Mouse (Mus musculus): Measurements from ENCODE around the gene Spg7.

Spg7 gene

DNA sequence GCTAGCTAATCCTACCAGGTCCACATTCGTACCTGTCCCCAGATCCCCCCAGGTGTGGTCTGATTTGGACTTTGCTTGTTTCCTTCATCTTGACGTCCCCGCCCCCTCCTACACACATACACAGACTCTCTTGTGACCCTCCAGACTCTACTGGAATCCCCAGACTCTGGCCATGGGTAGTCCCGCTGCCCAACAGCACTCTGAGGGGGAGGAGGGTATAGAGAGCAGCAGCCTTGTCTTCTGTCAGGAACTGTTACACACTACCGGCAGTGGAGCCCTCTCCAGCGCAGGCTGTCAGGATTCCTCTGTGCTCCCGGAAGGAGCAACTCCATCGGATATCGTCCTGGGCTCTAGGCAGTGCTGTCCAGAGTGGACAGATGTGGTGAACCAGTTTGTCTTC is 68.3 kb downstream of the Spg7 start:
- DNase-seq (ENCODE audit: low spot score) = no peak

DNA sequence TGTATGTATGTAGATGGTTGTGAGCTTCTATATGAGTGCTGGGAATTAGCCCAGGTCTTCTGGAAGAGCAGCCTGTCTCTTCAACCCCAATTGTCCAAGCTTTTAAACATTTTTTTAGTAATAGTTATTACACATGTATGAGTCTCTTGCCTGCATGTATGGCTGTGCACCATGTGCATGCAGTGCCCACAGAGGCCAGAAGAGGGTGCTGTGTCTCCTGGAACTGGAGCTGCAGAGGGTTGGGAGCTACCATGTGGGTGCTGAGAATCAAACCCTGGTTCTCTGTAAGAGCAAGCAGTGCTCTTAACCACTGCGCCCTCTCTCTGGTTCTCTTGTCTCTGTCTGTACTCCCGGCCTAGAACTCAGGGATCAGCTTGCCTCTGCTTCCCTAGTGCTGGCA is 70.2 kb downstream of the Spg7 start:
- DNase-seq (ENCODE audit: low spot score) = no peak

DNA sequence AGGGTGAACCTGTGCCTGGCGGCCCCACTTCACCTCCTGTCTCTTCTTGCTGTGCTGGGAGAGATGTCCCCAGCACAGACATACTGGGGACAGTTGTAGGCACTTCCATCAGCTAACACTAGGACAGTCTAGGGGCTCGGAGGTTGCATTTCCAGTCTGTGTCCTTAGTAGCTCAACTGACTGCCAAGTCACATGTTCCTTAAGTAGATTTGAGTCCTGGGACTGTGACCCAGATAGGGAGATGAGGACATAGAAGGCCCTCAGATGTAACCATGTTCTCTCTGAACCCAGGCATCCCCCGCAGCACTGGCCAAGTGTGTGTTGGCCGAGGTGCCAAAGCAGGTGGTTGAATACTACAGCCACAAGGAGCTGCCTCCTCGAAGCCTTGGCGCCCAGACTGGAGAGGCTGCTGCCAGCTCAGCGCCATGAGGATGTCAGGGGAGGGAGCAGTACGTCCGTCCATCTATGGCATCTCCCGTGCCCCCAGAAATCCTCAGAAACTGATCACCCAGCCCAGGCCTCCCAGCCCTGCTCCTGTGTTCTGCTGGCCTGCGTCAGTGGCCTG is 71.5 kb downstream of the Spg7 start:
- DNase-seq (ENCODE audit: low spot score) = no peak

DNA sequence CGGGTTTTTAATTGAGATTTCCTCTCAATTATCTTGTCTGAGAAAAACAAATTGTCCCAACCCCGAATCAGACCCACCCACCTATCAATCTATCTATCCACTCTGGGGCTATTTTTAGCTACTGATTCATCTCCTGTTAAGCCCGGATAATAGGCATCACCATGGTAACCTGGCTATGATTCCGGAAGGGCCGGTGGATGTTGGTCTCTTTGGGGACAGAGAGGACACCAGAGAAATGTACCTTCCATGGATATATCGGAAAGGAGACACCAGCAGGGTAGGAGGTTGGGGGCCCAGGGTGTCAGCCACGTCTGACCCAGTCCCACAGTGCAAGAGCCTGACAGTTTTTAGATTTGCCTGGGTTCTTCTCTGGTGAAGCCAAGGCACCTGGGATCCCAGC is 72.7 kb downstream of the Spg7 start:
- DNase-seq (ENCODE audit: low spot score) = no peak

DNA sequence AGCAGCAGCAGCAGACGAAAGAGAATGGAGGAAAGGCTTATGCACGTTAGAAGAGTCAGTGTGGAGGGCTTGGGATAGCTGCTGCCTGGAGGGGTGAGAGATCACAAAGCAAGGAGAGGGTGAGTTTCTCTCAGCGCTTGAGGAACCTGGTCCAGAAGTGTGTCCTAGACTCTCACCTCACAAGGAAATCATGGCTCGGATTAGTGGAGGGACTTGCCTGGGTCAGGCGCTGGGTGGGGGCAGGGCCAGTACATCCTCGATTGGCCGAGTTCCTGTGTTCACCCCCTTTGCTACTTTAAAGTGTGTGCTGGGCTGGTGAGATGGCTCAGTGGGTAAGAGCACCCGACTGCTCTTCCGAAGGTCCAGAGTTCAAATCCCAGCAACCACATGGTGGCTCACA is 73.1 kb downstream of the Spg7 start:
- no peak for DNase-seq (ENCODE audit: low spot score)

GRCm38 (mm10) chr8:123136287-123136686 is 73.5 kb downstream of the Spg7 start:
- no peak for DNase-seq (ENCODE audit: low spot score)

- peak; percentile 58 for DNase-seq (ENCODE audit: low spot score)
These were observed 74.9 kb downstream of the Spg7 start for GRCm38 (mm10) chr8:123137645-123138077.

DNA sequence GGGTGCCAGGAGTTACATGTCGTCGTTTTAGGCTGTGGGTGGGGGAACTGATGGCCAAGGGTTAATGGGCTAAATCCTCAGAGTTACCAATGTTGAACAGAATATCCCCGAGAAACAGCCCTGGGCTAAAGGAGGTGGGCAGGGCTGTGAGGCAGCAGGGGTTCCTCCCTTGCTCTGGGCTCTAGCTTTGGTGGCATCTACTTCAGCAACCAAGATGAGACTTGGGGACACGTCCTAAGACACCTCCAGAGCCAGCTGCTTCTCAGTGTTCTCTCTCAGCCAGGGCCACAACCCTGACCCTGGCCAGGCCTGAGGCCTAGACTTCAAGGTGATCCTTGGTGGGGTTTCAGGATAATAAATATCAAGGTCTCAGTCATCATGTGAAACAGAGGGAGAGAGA is 76.0 kb downstream of the Spg7 start:
- DNase-seq (ENCODE audit: low spot score) = no peak

GRCm38 (mm10) chr8:123141741-123142462 is 79.2 kb downstream of the Spg7 start:
- DNase-seq (ENCODE audit: low spot score) = no peak

- DNase-seq (ENCODE audit: low spot score) = no peak
These were observed 82.5 kb downstream of the Spg7 start for GRCm38 (mm10) chr8:123145279-123145678.

- DNase-seq (ENCODE audit: low spot score) = no peak
These were observed 83.6 kb downstream of the Spg7 start for GRCm38 (mm10) chr8:123146390-123146789.

Measured in yolk sac, embryonic 10.5 days (tissue).